Comparison of ENCODE assay signal across 19 mouse cellular contexts in genomic region chr19:57271757-57272156, GRCm38 (mm10). TPM values are rescaled to one million over a fixed set of nuclear protein-coding genes. Genes with fewer than 3 reads are reported as not detected.
A peak's percentile ranks its signal among the peaks of the same experiment; 100 is the strongest.
DNase-seq lines count a peak whose midpoint lies in the region; ATAC-seq and TF ChIP-seq lines count a peak whose summit lies in the region.
"Had no signal": no experiment of that assay in that cellular context is flagged by ENCODE, and none has a peak within 500 bp of the region (broad histone marks: within the 10 kb centered on the region; RNA-seq: fewer than 3 reads in every experiment).

No protein-coding gene starts in this region.

- DNase-seq in gastrocnemius, adult 2 months = peak; percentile 33
- no peak for DNase-seq in gastrocnemius, postnatal 10 days
- DNase-seq in liver, postnatal 0 days = peak; percentile 26
- no peak for DNase-seq in liver, embryonic 11.5 days (ENCODE audit: low spot score)
- no peak for DNase-seq in layer of hippocampus, postnatal 36 days
- DNase-seq: adrenal gland, adult 8-10 months; cerebellum, adult 2 months; liver, embryonic 13.5 days had no signal

- WGBS in liver, postnatal 0 days (ENCODE audit: insufficient replicate concordance) = 73% methylated on average over 16 of the region's 16 CpGs
- WGBS in liver, embryonic 11.5 days = 74% methylated on average over 16 of the region's 16 CpGs
- WGBS in heart, embryonic 14.5 days = 24% methylated on average over 16 of the region's 16 CpGs
- WGBS in limb, embryonic 15.5 days = 75% methylated on average over 16 of the region's 16 CpGs
- WGBS in forebrain, embryonic 15.5 days = 81% methylated on average over 16 of the region's 16 CpGs

- no peak for TF ChIP-seq EP300 in liver, postnatal 0 days (IDR thresholded peaks at IDR 0.05; ENCODE audit: low read depth)

- intact Hi-C loops in gastrocnemius, adult 2 months (cut with DNase I) = no loop called here

- peak overlapping the region; percentile 58; the same call in 1 of the 2 replicates for H3K4me3 ChIP-seq in gastrocnemius, adult 2 months
- H3K4me3 ChIP-seq in liver, postnatal 0 days (ENCODE audit: low read depth, low read length) = no peak overlapping the region
- no peak overlapping the region for H3K4me3 ChIP-seq in liver, embryonic 11.5 days (ENCODE audit: low read depth, low read length)
- peak overlapping the region in 1 of 2 experiments; percentile 10; a peak in 3 of 4 replicates for H3K4me3 ChIP-seq in heart, embryonic 14.5 days (ENCODE audit: control insufficient read depth in 1 of 2, insufficient read depth in 1 of 2, low read depth in 1 of 2, low read length in 2 of 2)
- H3K4me3 ChIP-seq in limb, embryonic 15.5 days = no peak overlapping the region
- H3K4me3 ChIP-seq in forebrain, embryonic 15.5 days = no peak overlapping the region
- H3K4me3 ChIP-seq: intestine, embryonic 15.5 days; kidney, embryonic 15.5 days; liver, embryonic 13.5 days; lung, embryonic 15.5 days; midbrain, embryonic 10.5 days had no signal

- H3K36me3 ChIP-seq in liver, postnatal 0 days (replicated peaks; ENCODE audit: insufficient read depth, low read length) = no peaks in the 10 kb centered on the region
- no peaks in the 10 kb centered on the region for H3K36me3 ChIP-seq in liver, embryonic 11.5 days (ENCODE audit: control insufficient read depth, insufficient read depth, low read length)
- H3K36me3 ChIP-seq in heart, embryonic 14.5 days (ENCODE audit: control insufficient read depth, insufficient read depth, low read length) = no peaks in the 10 kb centered on the region
- no peaks in the 10 kb centered on the region for H3K36me3 ChIP-seq in limb, embryonic 15.5 days
- H3K36me3 ChIP-seq in forebrain, embryonic 15.5 days = no peaks in the 10 kb centered on the region
- H3K36me3 ChIP-seq: intestine, embryonic 15.5 days; kidney, embryonic 15.5 days; liver, embryonic 13.5 days; lung, embryonic 15.5 days; midbrain, embryonic 10.5 days had no signal

- no peak overlapping the region for H3K9ac ChIP-seq in liver, postnatal 0 days (replicated peaks)
- no peak overlapping the region for H3K9ac ChIP-seq in liver, embryonic 11.5 days (ENCODE audit: low read depth, low read length)
- H3K9ac ChIP-seq in heart, embryonic 14.5 days (ENCODE audit: low read length) = peak overlapping the region; percentile 3
- H3K9ac ChIP-seq in limb, embryonic 15.5 days = no peak overlapping the region
- H3K9ac ChIP-seq in forebrain, embryonic 15.5 days (replicated peaks) = no peak overlapping the region
- H3K9ac ChIP-seq: hindbrain, embryonic 14.5 days; intestine, embryonic 15.5 days; kidney, embryonic 15.5 days; liver, embryonic 13.5 days; lung, embryonic 15.5 days had no signal

- H3K27ac ChIP-seq in gastrocnemius, adult 2 months = peak overlapping the region; percentile 82
- peak overlapping the region; percentile 37; the same call in 1 of the 2 replicates for H3K27ac ChIP-seq in liver, postnatal 0 days (ENCODE audit: low read depth)
- no peak overlapping the region for H3K27ac ChIP-seq in liver, embryonic 11.5 days (ENCODE audit: low read depth, low read length)
- peak overlapping the region; percentile 79 to 84 for H3K27ac ChIP-seq in heart, embryonic 14.5 days (replicated peaks in 1 of 2; ENCODE audit: control insufficient read depth in 1 of 2, insufficient read depth in 1 of 2, low read depth in 2 of 2, low read length in 2 of 2)
- H3K27ac ChIP-seq in limb, embryonic 15.5 days = peak overlapping the region; percentile 84; the same call in 1 of the 2 replicates
- no peak overlapping the region for H3K27ac ChIP-seq in forebrain, embryonic 15.5 days (replicated peaks)
- H3K27ac ChIP-seq: intestine, embryonic 15.5 days; liver, embryonic 13.5 days; lung, embryonic 15.5 days; macrophage; midbrain, embryonic 10.5 days had no signal

- H3K4me2 ChIP-seq in liver, postnatal 0 days (ENCODE audit: low read depth, low read length) = no peak overlapping the region
- H3K4me2 ChIP-seq in liver, embryonic 11.5 days = no peak overlapping the region
- H3K4me2 ChIP-seq in heart, embryonic 14.5 days (ENCODE audit: low read length) = peak overlapping the region; percentile 51
- no peak overlapping the region for H3K4me2 ChIP-seq in limb, embryonic 15.5 days
- no peak overlapping the region for H3K4me2 ChIP-seq in forebrain, embryonic 15.5 days (replicated peaks)
- H3K4me2 ChIP-seq: hindbrain, embryonic 14.5 days; intestine, embryonic 15.5 days; kidney, embryonic 15.5 days; liver, embryonic 13.5 days; lung, embryonic 15.5 days had no signal

- H3K27me3 ChIP-seq in liver, postnatal 0 days (ENCODE audit: insufficient read depth, low read length) = no peaks in the 10 kb centered on the region
- no peaks in the 10 kb centered on the region for H3K27me3 ChIP-seq in liver, embryonic 11.5 days (replicated peaks; ENCODE audit: control insufficient read depth, insufficient read depth, low read length)
- H3K27me3 ChIP-seq in heart, embryonic 14.5 days (ENCODE audit: control insufficient read depth, insufficient read depth, low read length) = no peaks in the 10 kb centered on the region
- no peaks in the 10 kb centered on the region for H3K27me3 ChIP-seq in limb, embryonic 15.5 days
- no peaks in the 10 kb centered on the region for H3K27me3 ChIP-seq in forebrain, embryonic 15.5 days
- H3K27me3 ChIP-seq: intestine, embryonic 15.5 days; kidney, embryonic 15.5 days; Patski had no signal

- H3K9me3 ChIP-seq in liver, postnatal 0 days (ENCODE audit: low read length) = no peaks in the 10 kb centered on the region
- H3K9me3 ChIP-seq in liver, embryonic 11.5 days (ENCODE audit: control insufficient read depth, low read length) = no peaks in the 10 kb centered on the region
- H3K9me3 ChIP-seq in heart, embryonic 14.5 days (ENCODE audit: control insufficient read depth, low read length) = no peaks in the 10 kb centered on the region
- H3K9me3 ChIP-seq in limb, embryonic 15.5 days = no peaks in the 10 kb centered on the region
- H3K9me3 ChIP-seq in forebrain, embryonic 15.5 days = no peaks in the 10 kb centered on the region
- H3K9me3 ChIP-seq: intestine, embryonic 15.5 days; kidney, embryonic 15.5 days; liver, embryonic 13.5 days; lung, embryonic 15.5 days; midbrain, embryonic 10.5 days had no signal

- ATAC-seq in liver, postnatal 0 days = no peak
- no peak for ATAC-seq in liver, embryonic 11.5 days (replicated peaks; ENCODE audit: low FRiP score)
- no peak for ATAC-seq in heart, embryonic 14.5 days (ENCODE audit: insufficient number of reproducible peaks, insufficient read depth, low FRiP score, low read depth)
- ATAC-seq in limb, embryonic 15.5 days (ENCODE audit: insufficient number of reproducible peaks, low FRiP score, low TSS enrichment, low read depth) = no peak
- no peak for ATAC-seq in forebrain, embryonic 15.5 days (replicated peaks)
- ATAC-seq: CD4-positive, CD25-positive, alpha-beta regulatory T cell, adult 4 months; intestine, embryonic 15.5 days; Patski had no signal

- peaks cover 34% of the 10 kb centered on the region for H3K4me1 ChIP-seq in liver, postnatal 0 days (ENCODE audit: insufficient read depth)
- peaks cover 10% of the 10 kb centered on the region for H3K4me1 ChIP-seq in liver, embryonic 11.5 days (replicated peaks; ENCODE audit: control insufficient read depth, insufficient read depth, low read length)
- H3K4me1 ChIP-seq in heart, embryonic 14.5 days (ENCODE audit: control insufficient read depth in 2 of 2, insufficient read depth in 2 of 2, low read length in 2 of 2) = peaks cover 37 to 68% of the 10 kb centered on the region in 2 experiments
- peaks cover 43% of the 10 kb centered on the region for H3K4me1 ChIP-seq in limb, embryonic 15.5 days
- peaks cover 37% of the 10 kb centered on the region for H3K4me1 ChIP-seq in forebrain, embryonic 15.5 days

- no peak for TF ChIP-seq CTCF in gastrocnemius, adult 2 months (IDR thresholded peaks at IDR 0.05)
- no peak for TF ChIP-seq CTCF in liver, postnatal 0 days (IDR thresholded peaks at IDR 0.05; ENCODE audit: low read depth)

RNA-seq across cellular contexts. Expression of gene Ablim1, which starts 43.0 kb away (rescaled TPM):
- 10 to 100 TPM; 38.5 to 56.1 TPM for total RNA-seq in gastrocnemius, adult 2 months (2021)
- total RNA-seq in gastrocnemius, postnatal 10 days (2021) = 10 to 100 TPM; 42.8 to 52.0 TPM
- 11.5 and 12.0 TPM in 2 replicates for polyA plus RNA-seq in liver, postnatal 0 days (2015; fragmentation: Nextera tagmentation; extraction: Ambion mirVana)
- polyA plus RNA-seq in liver, embryonic 11.5 days (2014; fragmentation: Nextera tagmentation; extraction: Ambion mirVana) = 9.9 and 11.6 TPM in 2 replicates
- polyA plus RNA-seq in heart, embryonic 14.5 days (2014; fragmentation: Nextera tagmentation; extraction: Ambion mirVana) = 46.9 and 53.8 TPM in 2 replicates
- 105 and 116 TPM in 2 replicates for polyA plus RNA-seq in limb, embryonic 15.5 days (2015; fragmentation: Nextera tagmentation; extraction: Ambion mirVana)
- 10 to 100 TPM; 73.6 to 81.1 TPM for total RNA-seq in layer of hippocampus, postnatal 36 days (2021)
- 37.8 TPM in 2 replicates for polyA plus RNA-seq in forebrain, embryonic 15.5 days (2015; fragmentation: Nextera tagmentation; extraction: Ambion mirVana)

Comparison
In these comparisons a context has a peak if more than half of its experiments do, and no peak if none do; other contexts are left out.
1. DNase-seq: peak in gastrocnemius, adult 2 months (single experiment) and liver, postnatal 0 days (single experiment); none in gastrocnemius, postnatal 10 days (single experiment), liver, embryonic 11.5 days (single experiment) and layer of hippocampus, postnatal 36 days (0 of 2).
2. H3K27ac ChIP-seq: peak in gastrocnemius, adult 2 months (single experiment), liver, postnatal 0 days (single experiment), heart, embryonic 14.5 days (2 of 2) and limb, embryonic 15.5 days (single experiment); none in liver, embryonic 11.5 days (single experiment) and forebrain, embryonic 15.5 days (single experiment).